Mouse (Mus musculus): Measurements from ENCODE around the gene Serpina1b. TPM values are rescaled to one million over a fixed set of nuclear protein-coding genes. Genes with fewer than 3 reads are reported as not detected.

Serpina1b gene
- polyA plus RNA-seq (2012; rRNA removed), result 0.69 and 1.6 TPM in 2 replicates

GRCm38 (mm10) chr12:103830273-103830672, at the start of gene Serpina1b:
Gene Serpina1b, minus strand, starts transcription at chr12:103830373.

GRCm38 (mm10) chr12:103863101-103863974, 33.2 kb upstream of the Serpina1b start, which contains the start of gene Serpina1a:
Gene Serpina1a, minus strand, starts transcription at chr12:103863562.

DNA sequence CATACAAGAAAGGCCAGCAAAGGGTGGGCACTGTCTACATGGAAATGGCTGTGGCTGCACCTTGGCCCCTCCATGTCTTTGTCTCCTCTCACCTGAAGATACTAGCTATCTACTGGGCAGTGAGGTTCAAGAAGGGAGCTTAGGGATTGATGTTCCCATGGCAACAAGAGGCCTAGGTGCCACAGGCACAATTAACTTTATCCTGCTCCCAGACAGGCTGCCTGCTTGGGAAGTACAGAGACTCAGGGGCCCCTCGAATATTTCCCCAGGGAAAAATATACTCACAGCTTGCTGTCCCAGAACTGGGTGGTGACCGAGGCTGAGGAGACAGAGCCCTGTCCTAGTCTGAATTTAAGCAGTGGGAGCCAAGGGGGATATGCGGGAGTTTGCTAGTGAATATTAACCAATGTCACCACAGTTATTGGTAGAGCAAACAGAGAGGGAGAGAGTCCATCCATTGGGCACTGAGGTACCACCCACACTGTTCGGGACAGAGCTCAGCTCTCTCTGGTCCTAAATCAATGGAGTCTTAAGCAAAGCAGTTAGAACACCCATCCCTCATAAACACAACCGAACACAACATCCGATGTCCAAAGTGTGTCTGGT, 56.8 kb downstream of the Serpina1b start, which contains the start of gene Serpina1d:
Gene Serpina1d (minus strand): TSS at position 347 of the 606 bp plus-strand sequence.

GRCm38 (mm10) chr12:103695429-103695828, 134.7 kb downstream of the Serpina1b start, which contains the start of gene Serpina1f:
Gene Serpina1f, minus strand, starts transcription at chr12:103695529.

Other genes starting within 250 kb of the Serpina1b start
- gene Serpina10, start 198.9 kb downstream of the Serpina1b start, polyA plus RNA-seq (2012; rRNA removed), result not detected in 2 replicates
- not detected in 2 replicates for gene Serpina6, start 173.2 kb downstream of the Serpina1b start, polyA plus RNA-seq (2012; rRNA removed)
- gene Serpina16, start 154.2 kb downstream of the Serpina1b start, polyA plus RNA-seq (2012; rRNA removed), result 0.42 TPM in 1 of 2 replicates, not detected in the other
- gene Serpina1f, start 134.8 kb downstream of the Serpina1b start, polyA plus RNA-seq (2012; rRNA removed), result 0.72 TPM in 1 of 2 replicates, not detected in the other
- 0.31 TPM in 1 of 2 replicates, not detected in the other for gene Serpina1d, start 56.8 kb downstream of the Serpina1b start, polyA plus RNA-seq (2012; rRNA removed)
- 0.70 and 1.6 TPM in 2 replicates for gene Serpina1a, start 33.2 kb upstream of the Serpina1b start, polyA plus RNA-seq (2012; rRNA removed)
- gene Serpina1c, start 74.5 kb upstream of the Serpina1b start, polyA plus RNA-seq (2012; rRNA removed), result 0.96 TPM in 1 of 2 replicates, not detected in the other
- gene Serpina1e, start 128.6 kb upstream of the Serpina1b start, polyA plus RNA-seq (2012; rRNA removed), result 1.8 TPM in 1 of 2 replicates, not detected in the other
- gene Serpina11, start 159.6 kb upstream of the Serpina1b start, polyA plus RNA-seq (2012; rRNA removed), result 0.13 and 0.48 TPM in 2 replicates
- gene Serpina9, start 183.4 kb upstream of the Serpina1b start, polyA plus RNA-seq (2012; rRNA removed), result 0.73 and 1.8 TPM in 2 replicates
- gene Serpina12, start 214.1 kb upstream of the Serpina1b start, polyA plus RNA-seq (2012; rRNA removed), result 0.70 and 2.3 TPM in 2 replicates

All from stomach, adult 2 months (tissue).